Mouse (Mus musculus) thymus, postnatal 0 days (tissue): ENCODE results near the gene Abhd17a. TPM values are rescaled to one million over a fixed set of nuclear protein-coding genes. Genes with fewer than 3 reads are reported as not detected.

ENCODE experiments used
- DNase-seq: peaks from one replicate; pipeline ENCODE4 v3.0.0-alpha.2; 2015; ENCODE audit warnings: low spot score
- polyA plus RNA-seq: library from polyadenylated mRNA; unstranded; fragments of >200 nt; fragmentation: Nextera tagmentation; extraction: Ambion mirVana; gene quantifications from 2 replicates; pipeline ENCODE4 v1.2.1, GENCODE M21; 2015

Gene Abhd17a
- 103 and 118 TPM in 2 replicates for polyA plus RNA-seq

DNA sequence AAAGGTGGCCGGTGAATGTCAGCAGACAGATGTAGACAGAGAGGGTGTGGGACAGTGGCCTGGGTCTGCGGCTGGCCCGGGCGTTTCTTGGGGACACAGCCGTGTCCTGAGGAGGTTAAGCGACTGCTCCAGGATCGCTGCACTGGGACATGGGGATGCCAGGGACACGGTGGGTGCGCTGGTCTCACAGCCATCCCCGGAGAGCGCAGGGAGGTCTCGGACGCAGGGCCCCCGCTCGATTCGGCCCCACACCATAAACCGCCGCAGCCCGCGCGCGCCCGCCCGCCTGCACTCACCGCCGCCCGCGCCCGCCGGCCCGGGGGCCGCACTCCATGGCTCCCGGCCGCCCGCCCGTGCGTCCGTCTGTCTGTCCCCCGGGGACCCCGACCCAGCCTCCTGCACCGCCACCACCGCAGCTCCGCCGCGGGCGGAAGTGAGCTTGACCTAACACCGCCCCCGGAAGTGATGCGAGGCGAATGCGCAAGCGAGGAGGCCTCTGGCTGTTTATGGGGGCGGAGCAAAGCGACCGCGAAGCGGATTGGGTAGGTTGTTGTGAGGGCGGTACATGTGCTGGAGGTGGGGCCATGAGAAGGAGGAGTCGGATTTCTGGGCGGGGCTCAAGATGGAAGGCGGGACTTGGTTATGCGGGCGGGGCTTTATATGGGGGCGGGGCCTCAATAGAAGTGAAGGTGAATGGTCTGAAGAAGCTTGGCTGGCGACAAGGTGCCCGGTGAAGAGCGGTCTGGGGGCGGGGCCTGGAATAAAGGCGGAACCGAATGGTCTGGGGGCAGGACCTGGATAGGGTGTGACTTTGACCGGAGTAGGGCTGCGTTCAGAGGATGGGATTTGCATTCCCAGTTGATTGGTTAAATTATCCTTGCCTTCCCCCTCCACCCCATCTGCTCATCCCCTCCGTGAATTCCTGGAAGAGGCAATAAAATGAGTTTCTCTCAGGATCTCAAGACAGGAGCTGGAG, at the start of gene Abhd17a:
TSS of gene Abhd17a (minus strand) at position 463 of the 976 bp plus-strand sequence.
- DNase-seq = peak; percentile 98

DNA sequence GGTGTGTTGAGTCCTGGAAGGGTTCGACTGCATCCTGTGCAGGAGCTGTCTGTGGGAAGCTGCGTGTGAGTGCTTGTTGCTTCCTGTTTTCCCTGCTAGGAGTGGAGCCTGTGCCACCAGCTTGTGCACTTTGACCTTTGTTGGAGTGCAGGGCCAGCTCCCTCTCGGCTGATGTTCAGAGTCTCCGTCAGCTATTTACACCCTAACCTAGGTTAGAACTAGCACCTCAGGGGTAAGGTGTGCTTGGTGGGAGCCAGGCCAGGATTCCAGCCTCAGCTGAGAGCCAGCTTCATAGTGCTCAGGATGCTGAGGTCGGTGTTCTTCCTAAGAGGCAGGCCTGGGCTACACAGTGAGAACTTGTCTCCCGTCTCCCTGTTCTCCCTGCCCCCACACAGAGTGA, 45.2 kb upstream of the Abhd17a start:
- no peak for DNase-seq

DNA sequence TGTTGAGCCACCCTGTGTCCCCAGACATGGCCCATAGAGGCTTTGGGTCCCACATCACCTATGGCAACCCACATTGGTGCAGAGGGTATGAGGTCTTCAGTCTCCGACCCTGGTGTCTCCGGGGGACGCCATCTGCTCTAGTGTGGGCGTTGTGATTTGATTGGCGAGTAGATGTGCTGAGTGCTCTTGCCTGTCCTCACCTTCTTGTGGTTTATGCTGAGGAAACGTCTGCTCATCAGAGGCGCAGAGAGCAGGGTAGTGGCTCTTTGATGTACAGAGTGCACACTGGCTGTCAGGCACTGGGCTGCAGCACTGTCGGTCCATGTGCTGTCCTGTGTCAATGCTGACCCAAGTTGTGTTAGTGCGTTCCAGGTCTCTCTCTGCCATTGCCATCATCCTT, 38.8 kb upstream of the Abhd17a start:
- peak; percentile 33 for DNase-seq

DNA sequence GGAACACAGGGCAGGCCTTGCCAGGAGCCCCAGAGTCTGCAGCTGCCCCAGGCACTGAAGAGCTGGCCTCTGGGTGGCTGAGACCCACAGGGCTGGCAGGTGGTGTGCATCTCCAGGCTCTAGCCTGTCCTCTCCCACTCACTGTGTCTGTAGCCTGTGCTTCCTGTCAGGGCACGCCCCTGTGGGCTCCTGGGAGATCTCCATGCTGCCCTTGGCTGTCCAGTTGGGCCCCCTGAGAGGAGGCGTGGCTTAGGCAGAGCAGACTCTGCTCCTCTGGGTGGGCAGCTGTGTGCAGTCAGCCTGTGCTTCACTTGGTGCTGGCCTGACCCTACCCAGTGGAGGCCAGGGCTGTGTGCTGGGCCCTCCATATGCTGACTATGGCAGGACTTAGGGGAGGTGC, 37.5 kb upstream of the Abhd17a start:
- DNase-seq = no peak

DNA sequence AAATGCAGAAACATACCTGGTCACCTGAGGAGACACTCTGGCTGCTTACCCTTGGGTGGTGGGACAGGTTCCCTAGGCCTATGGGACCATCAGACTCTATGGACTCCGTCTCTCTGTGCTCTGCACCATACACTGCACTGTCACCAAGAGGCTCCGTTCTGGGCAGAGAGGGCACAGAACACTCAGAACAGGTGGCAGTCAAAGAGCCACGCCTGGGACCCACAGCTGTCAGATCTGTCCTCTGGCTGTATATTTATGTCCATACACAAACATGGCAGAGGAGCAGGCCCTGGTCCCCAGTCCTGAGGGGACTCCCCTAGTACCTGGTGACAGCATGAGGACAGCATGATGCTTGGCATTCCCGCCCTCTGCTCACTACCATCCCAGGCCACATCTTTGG, 35.6 kb upstream of the Abhd17a start:
- DNase-seq = no peak

DNA sequence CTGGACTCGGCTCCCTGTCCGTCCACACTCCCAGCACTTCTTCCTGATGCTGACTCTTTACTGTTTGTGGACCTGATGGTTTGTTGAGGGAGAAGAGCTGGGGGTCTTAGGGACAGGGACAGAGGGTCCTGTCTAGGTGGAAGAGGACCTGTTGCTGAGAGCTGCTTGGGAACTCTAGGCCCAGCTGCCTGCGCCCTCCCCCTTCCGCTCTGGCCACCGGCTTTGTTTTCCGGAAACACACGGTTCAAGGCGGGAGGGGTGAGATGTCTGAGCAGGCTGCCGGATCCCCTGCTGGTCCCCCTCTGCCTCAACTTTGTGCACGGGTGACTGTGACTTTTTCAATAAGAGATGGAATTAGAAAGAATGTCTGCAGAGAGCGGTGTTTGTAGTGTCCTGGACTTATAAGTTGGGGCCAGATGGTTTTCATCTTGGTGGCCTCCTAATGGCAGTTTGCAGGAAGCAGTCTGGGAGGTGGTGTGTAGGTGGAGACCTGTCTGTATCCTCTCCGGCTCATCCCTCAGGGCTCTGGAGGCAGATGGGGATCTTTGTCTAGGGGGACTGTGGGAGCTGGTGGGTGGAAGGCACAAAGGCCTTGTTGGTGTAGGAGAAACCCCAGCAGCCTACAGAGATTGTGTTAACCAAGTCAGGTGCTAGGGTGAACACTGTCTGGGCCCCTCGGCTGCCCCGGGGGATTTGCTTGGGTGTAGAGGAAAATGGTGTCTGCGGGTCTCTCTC, 33.5 kb upstream of the Abhd17a start:
- peak; percentile 76 for DNase-seq

DNA sequence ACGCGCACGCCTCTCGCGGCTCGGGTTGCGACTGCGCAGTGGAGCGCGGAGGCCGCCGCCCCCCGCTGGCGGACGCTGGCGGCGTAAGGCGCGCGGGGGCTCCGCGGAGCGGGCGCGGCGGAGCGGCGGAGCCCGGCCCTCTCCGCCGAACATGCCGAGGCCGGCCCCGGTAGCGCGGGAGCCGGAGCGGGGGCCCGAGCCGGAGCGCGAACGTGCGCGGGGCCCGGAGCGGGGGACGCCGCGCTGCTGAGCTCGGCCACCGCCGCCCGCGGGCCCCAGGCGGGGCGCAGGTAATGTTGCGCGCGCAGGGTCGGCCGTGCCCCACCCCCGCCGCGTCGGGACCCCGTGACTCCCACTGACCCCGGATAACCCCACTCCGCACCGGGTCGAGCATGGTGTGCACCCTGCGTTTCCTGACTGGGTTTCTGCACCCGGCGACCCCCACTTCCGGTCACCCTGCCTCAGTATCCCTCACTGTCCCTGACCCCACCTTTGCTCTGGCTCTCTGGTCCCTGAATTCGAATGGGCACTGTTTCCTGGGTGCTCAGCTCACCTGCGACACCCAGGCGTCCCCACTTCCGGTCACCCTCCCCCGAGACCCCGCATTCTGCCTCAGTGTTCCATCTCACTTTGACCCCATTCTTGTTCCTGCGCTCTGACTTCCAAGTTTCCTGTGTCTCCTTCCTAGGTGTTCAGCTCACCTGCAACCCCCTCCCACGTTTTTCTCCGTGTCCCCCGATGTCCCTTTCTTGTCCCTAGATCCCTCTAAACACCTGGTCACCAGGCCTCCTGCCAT, 32.7 kb upstream of the Abhd17a start, which contains the start of gene Csnk1g2:
TSS of gene Csnk1g2 (plus strand) at position 178 of the 796 bp plus-strand sequence.
- DNase-seq = peak; percentile 82

DNA sequence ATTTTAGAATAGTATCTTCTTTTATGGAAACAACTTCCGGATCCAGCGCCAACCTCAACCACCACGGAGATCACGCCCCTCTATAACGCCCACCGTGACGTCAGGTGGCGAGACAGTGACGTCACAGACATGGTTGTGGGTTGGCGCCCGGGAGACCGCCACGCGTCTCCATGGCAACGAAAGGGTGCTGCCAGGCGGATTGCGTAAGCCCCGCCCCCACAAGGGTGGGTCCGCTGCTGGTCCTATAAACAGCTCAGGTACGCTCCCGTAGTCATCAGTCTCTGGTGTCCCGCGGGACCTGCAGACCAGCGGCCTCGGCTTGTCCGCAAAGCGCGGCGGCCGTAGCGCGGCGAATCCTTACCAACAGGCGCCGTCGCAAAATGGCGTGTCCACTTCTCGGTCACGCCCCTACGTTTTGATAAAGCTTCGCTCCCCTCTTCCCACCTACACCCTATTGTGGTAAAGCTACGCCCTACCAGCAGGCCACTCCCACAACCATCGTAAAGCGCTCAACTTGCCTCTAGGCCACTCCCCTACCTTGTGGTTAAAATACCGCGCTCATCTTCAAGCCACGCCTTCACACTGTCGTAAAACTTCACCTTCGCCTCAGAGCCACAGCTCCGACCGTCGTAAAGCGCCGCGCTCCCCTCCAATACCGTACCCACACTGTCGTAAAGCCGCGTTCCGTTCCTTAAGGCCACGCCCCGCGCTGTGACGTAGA, 32.0 kb upstream of the Abhd17a start:
- peak; percentile 100 for DNase-seq

DNA sequence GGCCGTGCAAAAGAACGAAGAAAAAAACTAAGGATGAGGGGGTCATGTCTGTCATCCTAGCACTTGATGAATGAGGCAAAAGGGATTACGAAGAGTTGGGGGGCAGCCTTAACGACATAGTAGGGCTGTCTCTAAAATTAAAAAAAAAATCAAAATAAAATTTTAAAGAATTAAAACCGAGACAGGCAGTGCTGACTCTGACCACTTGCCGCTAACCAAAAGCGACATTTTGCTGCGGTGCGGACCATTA, 31.5 kb upstream of the Abhd17a start:
- no peak for DNase-seq

DNA sequence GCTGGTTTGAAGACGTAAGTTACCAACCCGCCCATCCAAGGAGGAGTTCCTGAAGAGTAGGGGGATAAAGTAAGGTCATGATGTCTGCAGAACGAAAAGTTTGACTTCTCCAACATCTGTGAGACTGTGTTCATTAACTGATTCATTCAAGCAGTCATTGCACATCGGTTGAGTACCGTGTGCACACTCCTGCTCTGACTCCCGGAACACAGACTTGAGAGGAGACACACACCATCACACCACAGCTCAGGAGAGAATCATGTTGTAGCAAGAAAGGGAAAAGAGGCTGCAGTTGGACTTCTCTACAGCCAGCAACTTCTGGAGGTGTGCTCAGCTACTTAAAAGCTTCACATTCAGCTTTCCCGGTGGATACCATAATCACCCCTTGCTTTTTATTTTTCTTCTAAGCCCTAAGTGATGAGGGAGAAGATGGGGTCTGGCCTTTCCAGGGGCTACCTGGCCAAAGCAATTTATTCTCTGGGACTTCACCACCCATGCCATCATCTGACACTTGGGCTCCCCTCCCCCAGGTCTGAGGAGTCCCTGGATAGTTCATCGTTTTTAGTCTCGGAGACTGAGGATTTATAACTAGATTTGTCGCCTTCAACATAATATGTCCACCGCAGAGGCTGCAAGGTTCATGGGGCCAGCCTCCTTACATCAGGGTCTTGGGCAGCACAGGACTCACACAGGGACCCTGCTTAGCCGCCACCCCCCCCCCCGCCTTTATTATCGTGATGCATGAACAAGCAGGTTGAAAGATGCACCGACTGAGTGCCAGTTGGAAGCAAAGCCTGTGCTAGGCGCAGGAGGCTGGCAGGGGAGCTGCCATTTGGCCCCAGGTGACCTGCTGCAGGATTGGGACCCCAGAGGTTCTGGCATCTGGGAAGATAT, 30.9 kb upstream of the Abhd17a start:
- DNase-seq = no peak

DNA sequence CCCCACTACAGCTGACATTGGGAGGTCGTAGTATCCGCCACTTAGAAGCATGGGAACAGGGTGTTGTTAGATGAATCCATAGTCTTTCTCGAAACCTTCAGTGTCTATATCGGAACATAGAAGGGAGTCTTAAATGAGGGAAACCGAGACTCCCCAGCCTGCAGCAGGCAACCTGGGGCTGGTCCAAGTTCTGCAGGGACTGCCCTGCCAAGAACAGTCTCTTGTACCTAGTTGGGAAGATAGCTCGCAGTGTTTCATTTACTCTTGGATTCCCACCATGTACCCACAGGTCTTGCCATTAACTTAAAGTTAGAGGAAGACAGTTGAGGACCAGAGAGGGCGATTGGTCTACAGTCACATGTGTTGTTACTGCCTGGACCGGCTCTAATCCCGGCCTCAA, 30.2 kb upstream of the Abhd17a start:
- no peak for DNase-seq

DNA sequence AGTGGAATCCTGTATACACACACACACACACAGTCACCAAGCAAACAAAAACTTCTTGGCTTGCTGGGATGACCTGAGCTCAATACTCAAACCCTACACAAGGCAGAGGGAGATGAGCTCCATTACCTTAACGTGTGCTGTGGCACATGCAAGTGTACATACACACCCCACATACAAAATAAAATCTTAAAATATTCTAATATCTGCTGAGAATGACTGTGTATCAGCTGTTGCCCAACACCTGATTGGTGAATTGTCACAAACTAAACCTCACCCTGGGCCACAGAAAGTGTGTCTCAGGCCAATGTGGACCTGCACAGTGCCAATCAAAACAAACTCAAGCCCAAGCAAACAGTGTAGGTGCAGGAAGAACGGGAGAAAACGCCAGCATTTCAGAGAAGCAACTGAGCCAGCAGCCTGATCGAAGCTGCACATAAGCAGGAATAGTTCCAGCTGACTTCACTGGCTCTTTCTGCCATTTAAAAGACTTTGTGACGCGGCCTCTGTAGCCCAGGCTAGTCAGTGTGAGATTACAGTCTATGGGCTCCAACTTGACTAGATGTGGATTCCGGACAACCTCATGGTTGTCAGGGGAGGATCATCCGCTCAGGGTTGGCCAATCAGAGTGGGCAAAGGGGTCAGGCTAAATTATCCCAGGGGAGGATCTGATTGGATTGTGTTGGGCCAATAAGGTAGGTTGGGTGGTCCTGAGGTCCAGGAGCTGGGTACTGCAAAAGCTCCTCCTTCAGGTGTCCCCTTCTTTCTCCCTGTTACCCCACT, 29.5 kb upstream of the Abhd17a start:
- DNase-seq = no peak

DNA sequence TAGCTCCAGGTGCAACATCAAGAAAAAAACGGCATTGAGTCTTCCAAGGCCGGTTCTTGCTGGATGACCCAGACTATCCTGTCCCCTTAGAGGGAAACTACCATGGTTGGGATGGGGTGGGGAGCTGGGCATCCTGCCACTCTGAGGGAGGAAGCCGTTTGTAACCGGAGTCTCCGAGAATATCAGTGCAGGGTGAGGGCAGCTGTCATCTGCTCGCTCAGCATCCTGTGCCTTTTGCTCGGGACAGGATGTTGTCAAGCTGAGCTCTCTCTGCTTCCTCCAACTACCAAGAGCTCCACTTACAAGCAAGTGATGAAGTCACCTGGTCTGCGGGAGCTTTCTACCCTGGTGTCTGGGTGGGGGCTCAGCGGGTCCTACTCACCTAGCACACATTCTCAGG, 28.0 kb upstream of the Abhd17a start:
- peak; percentile 81 for DNase-seq

DNA sequence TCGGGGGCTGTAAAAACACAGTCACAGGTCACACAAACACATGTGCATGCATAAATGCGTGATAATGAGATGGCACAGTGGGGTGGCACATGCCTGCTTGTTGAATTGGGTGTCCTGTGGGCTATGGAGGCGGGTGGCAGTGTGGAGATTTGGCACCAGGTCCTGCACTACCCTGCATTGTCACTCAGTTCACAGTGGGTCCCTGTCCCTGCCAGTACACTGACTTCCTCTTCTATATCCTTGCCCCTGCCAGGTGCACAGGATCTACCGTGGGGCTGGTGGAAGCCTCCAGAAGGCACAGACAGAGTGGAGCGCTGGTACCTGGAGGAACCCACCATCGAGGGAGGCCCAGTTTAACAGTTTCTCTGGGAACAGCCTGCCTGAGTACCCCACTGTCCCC, 24.2 kb upstream of the Abhd17a start:
- DNase-seq = peak; percentile 44

DNA sequence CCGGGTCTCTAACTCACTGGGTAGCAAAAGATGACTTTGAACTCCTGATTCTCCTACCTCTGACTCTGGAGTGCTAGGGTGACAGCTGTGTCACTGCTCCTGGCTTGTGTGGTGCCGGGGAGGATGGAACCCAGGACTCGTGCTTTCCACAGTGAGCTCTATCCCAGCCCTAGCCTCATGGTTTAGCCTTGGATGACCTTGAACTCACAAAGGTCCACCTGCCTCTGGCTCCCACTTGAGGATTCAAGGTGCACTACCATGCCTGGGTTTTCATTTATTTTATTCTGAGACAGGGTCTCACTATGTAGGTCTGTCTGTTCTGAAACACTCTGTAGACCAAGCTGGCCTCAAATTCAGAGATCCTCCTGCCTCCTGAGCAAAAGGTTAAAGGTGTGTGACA, 23.7 kb upstream of the Abhd17a start:
- no peak for DNase-seq

DNA sequence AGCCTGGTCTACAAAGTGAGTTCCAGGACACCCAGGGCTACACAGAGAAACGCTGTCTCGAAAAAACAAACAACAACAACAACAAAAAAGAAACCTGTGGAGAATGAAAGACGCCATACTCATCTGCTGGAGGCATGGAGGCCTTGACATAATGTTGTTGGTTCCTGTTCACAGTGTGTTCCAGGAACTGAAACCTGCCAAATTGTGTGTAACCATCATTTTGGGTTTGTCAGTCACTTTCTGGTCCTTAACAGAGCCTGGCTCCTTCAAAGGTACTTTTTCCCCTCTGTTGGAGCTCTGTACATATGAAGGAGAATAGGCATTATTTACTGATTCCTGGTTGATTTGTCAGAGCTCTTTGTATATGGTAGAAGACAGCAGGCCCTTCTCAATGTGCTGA, 21.8 kb upstream of the Abhd17a start:
- DNase-seq = no peak

DNA sequence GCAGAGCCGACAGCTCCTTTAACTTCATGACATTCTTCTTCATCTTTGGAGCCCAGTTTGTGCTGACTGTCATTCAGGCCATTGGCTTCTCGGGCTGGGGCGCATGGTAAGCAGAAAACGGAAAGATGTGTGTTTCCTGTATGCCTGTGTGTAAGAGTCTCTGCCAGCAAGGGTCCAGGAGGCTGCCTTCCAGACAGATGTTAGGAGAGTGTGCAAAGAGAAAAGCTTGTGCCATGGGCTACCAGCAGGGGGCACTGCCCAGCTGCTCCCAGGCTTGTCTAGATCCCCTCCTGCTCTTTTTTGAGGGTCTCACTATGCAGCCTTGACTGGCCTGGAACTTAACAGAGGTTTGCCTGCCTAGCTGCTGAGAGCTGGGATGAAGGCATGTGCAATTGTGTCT, 20.9 kb upstream of the Abhd17a start:
- peak; percentile 86 for DNase-seq

DNA sequence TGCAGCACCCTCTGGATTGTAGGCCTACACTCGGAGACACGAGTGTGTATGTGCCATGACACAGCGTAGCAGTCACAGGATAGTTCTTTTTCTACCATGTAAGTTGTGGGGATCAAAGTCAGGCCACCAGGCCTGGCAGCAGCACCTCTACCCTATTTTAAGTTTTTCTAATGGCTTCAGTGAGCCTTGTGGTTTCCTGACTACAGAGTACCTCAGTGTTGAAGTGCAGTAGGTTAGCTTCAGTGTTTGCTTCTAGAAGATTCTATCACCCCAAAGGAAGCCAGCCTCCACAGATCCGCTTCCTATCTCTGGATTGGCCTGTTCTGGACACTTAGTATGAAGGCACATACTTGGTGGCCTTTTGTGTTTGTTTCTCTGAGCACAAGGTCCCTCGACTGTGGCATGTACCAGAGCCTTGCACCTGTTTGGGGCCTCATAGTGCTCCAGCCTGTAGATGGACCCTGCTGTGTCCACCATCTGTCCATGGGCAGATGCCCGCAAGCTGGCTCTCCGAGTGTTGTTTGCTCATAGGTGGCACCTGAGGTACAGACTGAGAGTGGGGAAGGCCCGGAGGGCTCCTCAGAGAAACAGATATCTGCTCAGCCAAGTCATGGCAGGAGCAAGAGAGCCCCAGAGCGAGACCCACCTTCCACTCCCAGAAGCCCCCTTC, 20.1 kb upstream of the Abhd17a start:
- DNase-seq = no peak
